Mouse (Mus musculus): ENCODE measurements around the gene Prr27.

Gene Prr27

GRCm38 (mm10) chr5:87825386-87825785 is at the start of gene Prr27:
TSS of gene Prr27 (plus strand) at chr5:87825686.
- DNase-seq (ENCODE audit: low spot score), result no peak

GRCm38 (mm10) chr5:87782731-87783130 is 42.8 kb upstream of the Prr27 start:
- DNase-seq (ENCODE audit: low spot score), result no peak

GRCm38 (mm10) chr5:87807782-87808181 is 17.7 kb upstream of the Prr27 start, which contains the start of gene Csn1s2b:
TSS of gene Csn1s2b (plus strand) at chr5:87808082.
- DNase-seq (ENCODE audit: low spot score), result no peak

- DNase-seq (ENCODE audit: low spot score), result no peak
Observed at GRCm38 (mm10) chr5:87809253-87809652, 16.2 kb upstream of the Prr27 start.

GRCm38 (mm10) chr5:87855136-87855716 is 29.7 kb downstream of the Prr27 start:
- no peak for DNase-seq (ENCODE audit: low spot score)

GRCm38 (mm10) chr5:87870084-87870483 is 44.6 kb downstream of the Prr27 start:
- no peak for DNase-seq (ENCODE audit: low spot score)

GRCm38 (mm10) chr5:87871423-87871822 is 45.9 kb downstream of the Prr27 start:
- no peak for DNase-seq (ENCODE audit: low spot score)

- no peak for DNase-seq (ENCODE audit: low spot score)
Observed at GRCm38 (mm10) chr5:87884729-87885128, 59.2 kb downstream of the Prr27 start, which contains the start of gene Odam. TSS of gene Odam (plus strand) at chr5:87885029.
